Mouse (Mus musculus) lung, embryonic 14.5 days (tissue): ENCODE data around the gene Tiprl. TPM values are rescaled to one million over a fixed set of nuclear protein-coding genes. Genes with fewer than 3 reads are reported as not detected.

Experiments used
- ATAC-seq: fragments of 200-750 bp; cut with Nextera tagmentation; 2 replicates; pipeline ENCODE4 v1.8.0; 2017; ENCODE audit warnings: mild to moderate bottlenecking, moderate TSS enrichment, moderate library complexity; ENCODE audit not compliant: insufficient read depth
- DNase-seq: peaks from one replicate; pipeline ENCODE4 v3.0.0-alpha.2; 2015
- H3K27ac ChIP-seq: fragments of 300-500 bp; sonication (generic); 2 replicates; pipeline ENCODE4 v1.5.1; 2014; ENCODE audit warnings: low read depth, mild to moderate bottlenecking, moderate library complexity
- H3K27me3 ChIP-seq: fragments of 300-500 bp; sonication (generic); 2 replicates; pipeline ENCODE4 v1.6.1; 2014; ENCODE audit warnings: low read length, control low read depth; ENCODE audit not compliant: insufficient read depth
- H3K36me3 ChIP-seq: fragments of 300-500 bp; sonication (generic); 2 replicates; pipeline ENCODE4 v1.6.1; 2014; ENCODE audit warnings: control low read depth; ENCODE audit not compliant: insufficient read depth
- H3K4me1 ChIP-seq: fragments of 300-500 bp; sonication (generic); 2 replicates; pipeline ENCODE4 v1.6.1; 2014; ENCODE audit warnings: antibody characterized with exemption, control low read depth; ENCODE audit not compliant: insufficient read depth
- H3K4me2 ChIP-seq: fragments of 300-500 bp; sonication (generic); 2 replicates; pipeline ENCODE4 v1.6.1; 2014; ENCODE audit warnings: mild to moderate bottlenecking
- H3K4me3 ChIP-seq: fragments of 300-500 bp; sonication (generic); 2 replicates; pipeline ENCODE4 v1.5.1; 2014; ENCODE audit warnings: low read depth, low read length
- H3K9ac ChIP-seq: fragments of 300-500 bp; sonication (generic); 2 replicates; pipeline ENCODE4 v1.6.1; 2014
- H3K9me3 ChIP-seq: fragments of 300-500 bp; sonication (generic); 2 replicates; pipeline ENCODE4 v1.6.1; 2016; ENCODE audit warnings: low read depth, low read length, control low read depth
- CTCF ChIP-seq: IDR thresholded peaks from 2 replicates; pipeline ENCODE4 v1.5.1; 2016; ENCODE audit warnings: antibody characterized with exemption, low read depth
- WGBS: fragments of 180-500 bp; shearing (Covaris S2); extraction: QIAGEN DNeasy Blood & Tissue Kit; methylation state at CpG from one replicate; pipeline ENCODE4 v1.1.7; 2014; 5-methylcytosine and 5-hydroxymethylcytosine counted together
- polyA plus RNA-seq: library from polyadenylated mRNA; unstranded; fragments of >200 nt; fragmentation: Nextera tagmentation; extraction: Ambion mirVana; gene quantifications from 2 replicates; pipeline ENCODE4 v1.2.1, GENCODE M21; 2014

Gene Tiprl
- polyA plus RNA-seq, 1 experiment from 2014 or later: 88.3 TPM

DNA sequence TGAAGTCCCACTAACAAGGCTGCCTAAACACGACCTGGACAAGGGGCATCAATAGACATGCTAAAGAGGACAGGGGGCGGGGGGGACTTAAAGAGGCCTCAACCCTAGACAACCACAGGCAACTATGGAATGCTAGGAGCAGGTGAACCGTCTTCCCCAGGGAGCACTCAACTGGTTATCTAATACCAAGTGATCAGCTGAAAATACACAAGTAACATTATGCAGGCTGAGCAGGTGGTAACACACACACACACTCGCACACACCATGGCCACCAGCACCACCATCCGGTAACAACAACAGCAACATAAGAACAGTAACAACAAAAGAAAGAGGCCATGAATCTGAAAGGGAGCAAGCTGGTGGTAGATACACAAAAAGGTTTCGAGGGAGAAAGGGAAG lies 46.7 kb downstream of the Tiprl start:
- no peak overlapping the region for H3K4me3 ChIP-seq
- DNase-seq: no peak
- no peak overlapping the region for H3K27ac ChIP-seq
- H3K4me2 ChIP-seq: no peak overlapping the region
- H3K9ac ChIP-seq: no peak overlapping the region
- H3K36me3 ChIP-seq: peaks cover 4% of the 10 kb centered on the region; the same call in 1 of the 2 replicates
- TF ChIP-seq CTCF: no peak
- no peaks in the 10 kb centered on the region for H3K27me3 ChIP-seq
- no peaks in the 10 kb centered on the region for H3K9me3 ChIP-seq
- H3K4me1 ChIP-seq: peaks cover 6% of the 10 kb centered on the region
- no peak for ATAC-seq
- WGBS: 74% methylated on average over 6 of the region's 6 CpGs

DNA sequence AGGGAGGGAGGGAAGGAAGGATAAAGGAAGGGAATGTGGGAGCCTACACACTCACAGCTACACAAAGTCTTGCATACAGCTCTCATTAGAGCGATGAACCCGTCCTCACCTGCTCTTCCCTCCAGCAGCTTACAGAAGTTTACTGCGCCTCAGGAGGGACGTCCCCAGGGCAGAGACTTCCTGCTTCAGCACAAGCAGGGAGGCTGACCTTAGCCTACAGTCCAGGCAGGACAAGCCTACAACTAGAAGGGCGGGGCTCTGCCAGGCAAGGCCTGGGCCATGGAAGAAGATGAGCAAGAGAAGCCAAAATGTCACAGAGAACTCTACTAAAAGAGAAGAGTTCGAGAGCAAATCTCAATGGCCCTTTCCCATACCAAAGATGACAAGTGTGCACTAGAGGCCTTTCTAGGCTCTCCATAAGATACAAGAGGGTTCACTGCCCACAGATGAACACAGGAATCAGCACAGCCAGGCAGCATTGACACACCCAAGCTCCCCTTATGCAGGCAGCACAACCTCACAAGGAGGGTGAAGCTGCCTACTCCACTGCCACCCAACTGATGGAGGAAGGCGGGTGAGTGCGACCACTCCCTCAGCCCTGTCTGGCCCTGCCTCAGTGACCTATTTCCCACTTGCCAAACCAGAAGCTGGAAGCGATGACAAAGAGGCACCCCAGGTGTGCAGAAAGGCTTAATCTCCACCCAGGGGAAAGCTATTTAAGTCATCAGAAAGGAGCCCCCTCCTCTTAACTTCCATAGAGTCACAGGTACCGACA lies 47.8 kb downstream of the Tiprl start:
- ATAC-seq (no peak), DNase-seq (no peak)
- no peak for TF ChIP-seq CTCF
- Histone ChIP-seq H3K27me3 (no peaks in the 10 kb centered on the region), H3K4me3 (no peak overlapping the region), H3K27ac (no peak overlapping the region), H3K36me3 (peaks cover 4% of the 10 kb centered on the region; the same call in 1 of the 2 replicates), H3K9ac (no peak overlapping the region), H3K4me2 (no peak overlapping the region), H3K9me3 (no peaks in the 10 kb centered on the region), H3K4me1 (no peaks in the 10 kb centered on the region)
- 77% methylated on average over 10 of the region's 10 CpGs for WGBS

DNA sequence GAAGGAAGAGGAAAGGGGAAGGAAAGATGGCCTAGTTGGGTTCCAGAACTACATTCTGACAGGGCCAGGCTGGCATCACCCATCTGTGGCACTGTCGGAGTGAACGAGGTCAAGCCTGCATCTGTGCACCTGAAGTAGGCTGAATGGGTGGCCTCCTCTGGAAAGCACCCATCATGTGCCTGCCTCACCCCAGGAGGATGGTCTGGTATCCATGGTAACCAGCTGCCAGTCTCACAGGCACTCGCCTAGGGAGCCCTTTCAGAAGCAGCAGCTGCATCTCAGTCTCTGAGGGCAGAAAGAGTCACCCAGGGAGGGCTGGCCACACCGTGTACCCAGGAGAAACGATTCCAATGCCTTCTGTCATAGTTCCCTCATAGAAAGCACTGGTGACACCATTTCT lies 49.4 kb downstream of the Tiprl start:
- Histone ChIP-seq H3K4me1 (0 out of 2 replicates have a peak, but pooled peaks cover 3% of the 10 kb centered on the region), H3K4me3 (no peak overlapping the region)
- 61% methylated on average over 5 of the region's 5 CpGs for WGBS

DNA sequence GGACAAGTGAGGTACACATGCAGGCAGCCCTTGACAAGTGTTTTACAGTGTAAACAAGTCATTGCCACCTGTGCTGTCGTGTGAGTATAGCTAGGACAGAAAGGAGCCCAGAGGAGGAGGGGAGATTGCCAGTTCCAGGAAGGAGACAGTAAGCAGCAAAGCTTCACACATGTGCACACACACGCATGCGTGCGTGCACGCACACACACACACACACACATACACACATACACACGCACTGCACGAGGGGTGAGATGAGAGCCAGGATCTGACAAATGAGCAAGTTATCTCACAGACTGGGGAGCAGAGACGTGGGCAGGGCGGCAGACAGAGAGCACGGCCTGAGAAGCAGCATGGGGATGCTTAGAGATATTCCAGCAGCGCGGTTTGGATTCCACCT lies 50.3 kb downstream of the Tiprl start:
- no peak overlapping the region for H3K4me2 ChIP-seq
- DNase-seq (no peak), ATAC-seq (no peak)
- WGBS: 69% methylated on average over 12 of the region's 12 CpGs
- H3K9me3 ChIP-seq: no peaks in the 10 kb centered on the region
- TF ChIP-seq CTCF: no peak
- H3K27me3 ChIP-seq: no peaks in the 10 kb centered on the region
- H3K9ac ChIP-seq: no peak overlapping the region
- no peak overlapping the region for H3K27ac ChIP-seq
- 0 out of 2 replicates have a peak, but pooled peaks cover 3% of the 10 kb centered on the region for H3K4me1 ChIP-seq
- H3K36me3 ChIP-seq: peaks cover 10% of the 10 kb centered on the region; the same call in 1 of the 2 replicates
- no peak overlapping the region for H3K4me3 ChIP-seq

More for the DNA sequence above, 49.4 kb downstream of the Tiprl start:
- Histone ChIP-seq H3K9ac (no peak overlapping the region), H3K27me3 (no peaks in the 10 kb centered on the region), H3K27ac (no peak overlapping the region), H3K4me2 (no peak overlapping the region), H3K9me3 (no peaks in the 10 kb centered on the region), H3K36me3 (peaks cover 5% of the 10 kb centered on the region; the same call in 1 of the 2 replicates)
- ATAC-seq (no peak), DNase-seq (no peak)
- no peak for TF ChIP-seq CTCF

DNA sequence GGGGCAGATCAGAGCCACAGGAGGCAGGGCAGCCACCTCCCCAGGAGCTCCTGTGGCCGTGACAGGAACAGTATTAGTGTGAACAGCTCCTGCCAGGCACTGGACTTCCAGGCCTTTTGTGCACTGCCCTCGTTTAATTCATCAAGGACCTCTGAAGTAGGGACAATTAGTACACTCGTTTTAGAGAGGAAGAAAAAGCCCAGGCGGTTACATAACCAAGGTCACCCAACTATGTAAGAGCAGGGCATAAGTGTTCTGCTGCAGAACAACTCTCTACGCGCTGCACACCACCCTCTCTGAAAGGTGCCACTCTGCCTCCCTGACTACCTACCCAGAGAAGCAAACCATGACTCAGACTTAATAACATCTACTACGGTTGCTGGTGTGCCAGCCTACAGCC lies 51.7 kb downstream of the Tiprl start:
- 0 out of 2 replicates have a peak, but pooled peaks cover 3% of the 10 kb centered on the region for H3K4me1 ChIP-seq
- DNase-seq (no peak), ATAC-seq (no peak)
- H3K4me2 ChIP-seq: no peak overlapping the region
- no peak overlapping the region; the same call in 1 of the 2 replicates for H3K27ac ChIP-seq
- H3K9me3 ChIP-seq: no peaks in the 10 kb centered on the region
- H3K9ac ChIP-seq: no peak overlapping the region
- H3K27me3 ChIP-seq: no peaks in the 10 kb centered on the region
- H3K36me3 ChIP-seq: peaks cover 10% of the 10 kb centered on the region; the same call in 1 of the 2 replicates
- WGBS: 65% methylated on average over 7 of the region's 7 CpGs
- TF ChIP-seq CTCF: no peak
- no peak overlapping the region for H3K4me3 ChIP-seq

DNA sequence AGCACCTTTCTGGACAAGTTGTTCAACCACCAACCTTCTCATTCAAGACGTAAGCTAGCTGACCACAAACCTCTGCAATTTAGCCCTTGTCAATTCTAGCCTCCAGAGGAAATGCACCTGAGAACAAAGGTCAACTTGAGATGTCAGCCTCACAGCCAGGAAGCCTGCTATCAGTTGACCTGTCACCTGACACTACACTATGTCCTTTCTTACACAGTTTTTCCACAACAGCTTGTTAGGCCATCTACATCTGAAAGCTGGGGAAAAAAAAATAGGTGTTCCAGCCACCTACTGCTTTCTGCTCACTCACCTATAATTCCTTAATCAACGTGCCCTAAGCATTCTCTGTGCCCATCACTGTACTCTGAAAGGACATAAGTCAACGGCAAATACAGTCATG lies 52.6 kb downstream of the Tiprl start:
- Histone ChIP-seq H3K36me3 (peaks cover 10% of the 10 kb centered on the region; the same call in 1 of the 2 replicates), H3K4me3 (no peak overlapping the region), H3K4me2 (no peak overlapping the region), H3K27ac (no peak overlapping the region), H3K9me3 (no peaks in the 10 kb centered on the region), H3K9ac (no peak overlapping the region), H3K27me3 (no peaks in the 10 kb centered on the region), H3K4me1 (0 out of 2 replicates have a peak, but pooled peaks cover 3% of the 10 kb centered on the region)
- DNase-seq: no peak
- no peak for ATAC-seq
- WGBS: 75% methylated on average over 3 of the region's 3 CpGs
- TF ChIP-seq CTCF: no peak

DNA sequence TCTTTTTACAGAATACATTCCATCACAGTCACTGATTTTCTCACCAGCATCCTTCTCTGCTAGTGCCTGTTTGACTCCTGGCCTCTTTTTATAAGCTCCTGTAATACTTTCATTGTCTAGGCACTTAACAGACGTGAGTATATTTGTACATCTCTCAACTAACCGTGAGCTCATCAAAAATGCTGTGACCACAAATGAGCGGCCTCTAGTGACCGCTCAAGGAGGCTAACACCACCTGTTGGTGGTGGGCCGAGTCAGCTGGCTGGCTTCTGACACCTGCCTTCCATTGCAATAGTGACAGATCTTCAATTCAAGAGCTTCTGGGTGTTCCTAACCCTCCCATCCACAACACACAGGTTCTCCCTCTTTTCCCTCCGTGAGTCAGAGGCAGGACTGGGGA lies 53.4 kb downstream of the Tiprl start:
- Histone ChIP-seq H3K27ac (no peak overlapping the region), H3K4me3 (no peak overlapping the region), H3K9me3 (no peaks in the 10 kb centered on the region), H3K4me1 (0 out of 2 replicates have a peak, but pooled peaks cover 3% of the 10 kb centered on the region), H3K36me3 (peaks cover 10% of the 10 kb centered on the region; the same call in 1 of the 2 replicates), H3K4me2 (no peak overlapping the region), H3K9ac (no peak overlapping the region), H3K27me3 (no peaks in the 10 kb centered on the region)
- peak; percentile 43 for DNase-seq
- WGBS: 44% methylated on average over 6 of the region's 6 CpGs
- TF ChIP-seq CTCF: 0 out of 2 replicates have a peak, but pooled peaks have one; percentile 12
- no peak for ATAC-seq
